Mouse (Mus musculus) gastrocnemius, adult 2 months (tissue): ENCODE data around the gene Atp2a2. TPM values are rescaled to one million over a fixed set of nuclear protein-coding genes. Genes with fewer than 3 reads are reported as not detected.
A peak's percentile ranks its signal among the peaks of the same experiment; 100 is the strongest.

Experiments used
- DNase-seq: peaks from one replicate; pipeline ENCODE4 v3.0.0; 2022
- H3K27ac ChIP-seq: fragments of 200-600 bp; 2 replicates; pipeline ENCODE4 v1.8.1; 2022; ENCODE audit warnings: mild to moderate bottlenecking
- H3K4me3 ChIP-seq: fragments of 200-600 bp; 2 replicates; pipeline ENCODE4 v1.8.1; 2022; ENCODE audit warnings: mild to moderate bottlenecking, moderate library complexity
- CTCF ChIP-seq: fragments of 200-600 bp; IDR thresholded peaks from 2 replicates; pipeline ENCODE4 v1.8.1; 2022; ENCODE audit warnings: antibody characterized with exemption, mild to moderate bottlenecking, moderate library complexity
- intact Hi-C: fragments of 180-260 bp; cut with DNase I; formaldehyde crosslinking; loops from one replicate; pipeline ENCODE4 v1.15.1; 2025
- total RNA-seq, 2 experiments: library from RNA; stranded (reverse); gene quantifications; 2 replicates each; pipeline ENCODE4 v1.2.3; 2021

Atp2a2 gene
- total RNA-seq, 2 experiments from 2014 or later = 387 to 963 TPM

- TF ChIP-seq CTCF = no peak
- H3K4me3 ChIP-seq = no peak overlapping the region
- no peak overlapping the region for H3K27ac ChIP-seq
- DNase-seq = no peak
- intact Hi-C loops = no loop called here
Measured at GRCm38 (mm10) chr5:122516029-122516730, 14.2 kb upstream of the Atp2a2 start.

- Histone ChIP-seq H3K27ac (peak overlapping the region; percentile 51), H3K4me3 (no peak overlapping the region)
- no peak for TF ChIP-seq CTCF
- DNase-seq = no peak
- intact Hi-C loops = no loop called here
Measured at GRCm38 (mm10) chr5:122514127-122514521, 12.1 kb upstream of the Atp2a2 start.

- H3K27ac ChIP-seq = peak overlapping the region; percentile 51
Measured at GRCm38 (mm10) chr5:122513421-122514126, 11.5 kb upstream of the Atp2a2 start.

GRCm38 (mm10) chr5:122512011-122512410 is 10.0 kb upstream of the Atp2a2 start:
- Histone ChIP-seq H3K27ac (no peak overlapping the region), H3K4me3 (no peak overlapping the region)
- TF ChIP-seq CTCF = no peak
- no peak for DNase-seq
- intact Hi-C loops = no loop called here

More at GRCm38 (mm10) chr5:122513421-122514126, 11.5 kb upstream of the Atp2a2 start:
- no peak overlapping the region for H3K4me3 ChIP-seq
- intact Hi-C loops = no loop called here
- peak; percentile 30 for DNase-seq
- TF ChIP-seq CTCF = no peak

DNA sequence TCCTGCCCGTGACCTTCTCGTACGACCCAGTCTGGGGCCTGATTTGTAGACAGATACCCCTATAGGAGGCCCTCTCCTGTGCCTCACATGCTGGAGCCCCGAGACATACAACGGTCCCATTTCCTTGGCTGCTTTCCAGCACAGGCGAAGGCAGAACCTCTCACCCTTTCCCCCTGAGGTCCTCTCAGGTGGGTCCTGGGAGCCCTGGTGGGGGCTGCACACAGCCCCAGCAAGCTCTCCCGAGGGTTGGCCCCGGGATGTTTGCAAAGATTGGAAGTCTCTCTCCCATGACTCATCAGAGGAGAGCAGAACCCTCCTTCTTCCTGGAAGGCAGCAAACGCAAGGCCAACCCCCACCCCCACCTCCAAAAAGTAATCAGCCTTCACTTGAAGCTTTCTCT is 9.4 kb upstream of the Atp2a2 start:
- intact Hi-C loops = no loop called here
- TF ChIP-seq CTCF = no peak
- no peak overlapping the region for H3K4me3 ChIP-seq
- peak overlapping the region; percentile 29; the same call in 1 of the 2 replicates for H3K27ac ChIP-seq
- DNase-seq = no peak

DNA sequence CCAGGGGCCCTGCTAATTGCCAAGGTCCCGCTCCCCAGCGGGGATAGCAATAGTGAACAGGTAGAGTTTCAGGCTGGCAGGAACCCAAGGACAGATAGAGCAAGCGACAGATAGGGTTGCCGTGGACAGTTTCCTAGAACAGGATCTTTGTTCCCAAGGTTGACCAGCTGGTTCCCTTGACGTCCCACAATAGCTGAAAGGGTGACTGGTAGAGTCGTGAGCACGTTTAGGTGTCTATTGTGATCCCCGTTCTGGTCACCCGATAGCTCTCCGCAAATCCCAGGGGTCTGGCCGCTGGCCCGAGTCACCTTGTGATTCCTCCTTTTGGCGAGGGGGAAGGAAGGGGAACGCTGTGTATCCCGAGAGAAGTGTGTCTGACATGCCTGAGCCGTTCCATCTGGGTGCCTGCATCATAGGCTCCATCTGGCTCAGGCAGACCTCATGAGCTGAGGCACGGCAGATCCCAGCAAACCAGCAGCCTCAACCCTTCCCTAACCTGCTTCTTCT is 8.7 kb upstream of the Atp2a2 start:
- no peak for TF ChIP-seq CTCF
- H3K4me3 ChIP-seq = no peak overlapping the region
- intact Hi-C loops = no loop called here
- H3K27ac ChIP-seq = peak overlapping the region; percentile 35; the same call in 1 of the 2 replicates
- peak; percentile 46 for DNase-seq

- intact Hi-C loops = no loop called here
- peak; percentile 34 for DNase-seq
- Histone ChIP-seq H3K4me3 (no peak overlapping the region), H3K27ac (no peak overlapping the region)
- no peak for TF ChIP-seq CTCF
Measured at GRCm38 (mm10) chr5:122509608-122510007, 7.6 kb upstream of the Atp2a2 start.

DNA sequence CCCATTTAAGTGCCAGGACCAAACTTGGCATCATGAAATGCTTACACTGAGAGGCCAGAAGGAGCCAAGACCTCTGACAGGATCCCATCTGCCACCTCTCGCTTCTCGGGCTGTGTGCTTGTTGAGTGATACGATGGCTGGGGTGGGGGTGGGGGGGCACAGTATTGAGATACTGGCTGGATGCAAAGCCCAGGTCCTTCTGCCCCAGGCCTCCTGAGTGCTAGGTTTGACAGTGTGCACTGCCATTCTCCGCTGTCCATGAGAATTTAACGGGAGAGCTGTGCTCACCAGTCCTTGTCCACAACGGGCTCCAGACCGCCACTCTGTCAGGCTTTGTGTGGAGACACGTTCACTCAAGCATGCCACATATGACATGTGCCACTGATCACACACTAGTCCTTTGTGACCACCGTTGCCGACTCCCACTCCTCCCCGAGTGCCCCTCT is 6.9 kb upstream of the Atp2a2 start:
- Histone ChIP-seq H3K27ac (no peak overlapping the region), H3K4me3 (no peak overlapping the region)
- no peak for TF ChIP-seq CTCF
- DNase-seq = no peak
- intact Hi-C loops = no loop called here

DNA sequence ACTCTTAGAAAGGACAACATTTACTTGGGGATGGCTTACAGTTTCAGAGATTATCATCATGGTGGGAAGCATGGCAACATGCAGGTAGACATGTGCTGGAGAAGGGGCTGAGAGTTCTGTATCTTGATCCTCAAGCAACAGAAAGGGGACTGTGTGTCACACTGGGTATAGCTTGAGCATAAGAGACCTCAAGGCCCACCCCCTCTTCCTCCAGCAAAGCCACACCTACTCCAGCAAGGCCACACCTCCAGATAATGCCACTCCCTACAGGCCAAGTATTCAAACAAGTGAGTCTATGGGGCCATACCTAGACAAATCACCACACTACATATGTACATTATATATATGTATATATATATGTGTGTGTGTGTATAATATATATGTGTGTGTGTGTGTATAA is 5.4 kb upstream of the Atp2a2 start:
- H3K27ac ChIP-seq = no peak overlapping the region
- no peak for TF ChIP-seq CTCF
- no peak for DNase-seq
- intact Hi-C loops = no loop called here
- no peak overlapping the region for H3K4me3 ChIP-seq

DNA sequence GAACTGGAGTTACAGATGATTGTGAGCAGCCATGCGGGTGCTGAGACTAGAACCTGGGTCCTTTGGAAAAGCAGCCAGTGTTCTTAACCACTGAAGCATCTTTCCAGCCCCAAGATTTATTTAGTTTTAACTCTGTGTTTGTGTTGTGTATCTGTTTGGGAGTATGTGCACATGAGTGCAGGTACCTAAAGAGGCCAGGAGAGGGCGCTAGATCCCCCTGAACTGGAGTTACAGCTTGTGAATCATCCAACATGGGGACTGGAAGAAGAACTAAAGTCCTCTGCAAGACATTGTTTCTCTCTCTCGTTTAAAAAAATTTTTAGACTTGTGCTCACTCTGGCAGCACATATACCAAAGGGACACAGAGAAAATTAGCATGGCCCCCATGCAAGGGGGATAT is 4.4 kb upstream of the Atp2a2 start:
- no peak overlapping the region for H3K4me3 ChIP-seq
- H3K27ac ChIP-seq = no peak overlapping the region
- peak; percentile 32; the same call in 1 of the 2 replicates for TF ChIP-seq CTCF
- DNase-seq = no peak
- intact Hi-C loops = no loop called here

- intact Hi-C loops = no loop called here
- no peak for TF ChIP-seq CTCF
- DNase-seq = no peak
- no peak overlapping the region for H3K27ac ChIP-seq
- H3K4me3 ChIP-seq = no peak overlapping the region
Measured at GRCm38 (mm10) chr5:122505554-122505953, 3.5 kb upstream of the Atp2a2 start.

DNA sequence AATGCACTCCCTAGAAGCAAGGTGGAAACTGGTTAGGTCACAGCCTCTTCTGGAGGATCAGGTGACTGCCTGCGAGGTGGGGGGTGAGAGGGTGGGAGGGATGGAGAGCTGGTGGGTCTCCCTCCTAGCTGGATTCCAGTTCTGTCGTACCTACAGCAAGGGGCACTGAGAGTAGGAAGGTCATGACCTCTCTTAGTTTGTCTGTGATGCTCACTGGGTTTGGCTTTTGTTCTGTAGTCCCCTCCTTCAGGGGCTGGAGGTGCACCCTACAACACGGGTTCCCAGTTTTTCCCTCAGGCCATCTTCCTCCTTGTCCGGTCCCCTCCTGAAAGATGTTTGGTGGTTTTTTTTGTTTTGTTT is 1.7 kb upstream of the Atp2a2 start:
- H3K27ac ChIP-seq = no peak overlapping the region
- intact Hi-C loops = loop anchor here (5.0 kb wide), 1 partner anchor 109 kb away; the partner anchor contains the start of gene Ift81
- H3K4me3 ChIP-seq = no peak overlapping the region
- no peak for DNase-seq
- TF ChIP-seq CTCF = no peak

GRCm38 (mm10) chr5:122503015-122503759 is 1.2 kb upstream of the Atp2a2 start:
- peak overlapping the region; percentile 93 for H3K27ac ChIP-seq
- no peak for DNase-seq
- intact Hi-C loops = loop anchor here (5.0 kb wide), 1 partner anchor 109 kb away; the partner anchor contains the start of gene Ift81
- H3K4me3 ChIP-seq = peak overlapping the region; percentile 89
- no peak for TF ChIP-seq CTCF
